Mouse (Mus musculus): Measurements from ENCODE around the gene Nlgn1. TPM values are rescaled to one million over a fixed set of nuclear protein-coding genes. Genes with fewer than 3 reads are reported as not detected.

The Nlgn1 gene
- polyA plus RNA-seq, 1 experiment from 2014 or later, result 0.93 TPM

DNA sequence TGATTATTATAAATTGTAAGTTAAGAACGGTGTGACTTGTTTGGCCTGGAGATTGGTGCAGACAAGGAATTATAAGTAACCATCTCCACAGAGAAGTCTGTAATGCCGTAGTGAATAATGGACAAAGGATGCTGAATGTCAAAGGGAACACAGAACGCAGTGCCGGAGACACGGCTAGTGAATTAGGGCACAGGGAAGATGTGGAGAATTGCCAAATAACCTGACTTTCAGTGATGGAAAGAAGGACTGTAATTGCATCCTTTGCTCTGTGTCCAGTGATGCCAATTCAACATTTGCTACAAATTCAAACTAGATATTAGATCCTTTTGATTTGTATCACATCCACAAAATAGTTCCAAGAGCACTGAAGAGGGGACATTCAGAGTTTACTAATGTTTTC is 415.7 kb downstream of the Nlgn1 start:
- H3K4me2 ChIP-seq (ENCODE audit: low read length), result no peak overlapping the region
- no peak for ATAC-seq (replicated peaks; ENCODE audit: low FRiP score, low read depth)
- no peak overlapping the region for H3K9ac ChIP-seq (ENCODE audit: low read depth, low read length)
- no peaks in the 10 kb centered on the region for H3K4me1 ChIP-seq (replicated peaks; ENCODE audit: insufficient read depth, low read length)
- TF ChIP-seq CTCF (IDR thresholded peaks at IDR 0.05; ENCODE audit: low read depth), result no peak
- WGBS, result 84% methylated on average over 5 of the region's 5 CpGs
- H3K27ac ChIP-seq, result no peak overlapping the region
- no peak overlapping the region for H3K4me3 ChIP-seq (replicated peaks; ENCODE audit: low read depth, low read length)
- H3K36me3 ChIP-seq (ENCODE audit: insufficient read depth, low read length), result no peaks in the 10 kb centered on the region
- DNase-seq (ENCODE audit: low spot score), result no peak
- no peaks in the 10 kb centered on the region for H3K9me3 ChIP-seq (replicated peaks; ENCODE audit: low read length)
- no peaks in the 10 kb centered on the region for H3K27me3 ChIP-seq (ENCODE audit: insufficient read depth, low read length)

DNA sequence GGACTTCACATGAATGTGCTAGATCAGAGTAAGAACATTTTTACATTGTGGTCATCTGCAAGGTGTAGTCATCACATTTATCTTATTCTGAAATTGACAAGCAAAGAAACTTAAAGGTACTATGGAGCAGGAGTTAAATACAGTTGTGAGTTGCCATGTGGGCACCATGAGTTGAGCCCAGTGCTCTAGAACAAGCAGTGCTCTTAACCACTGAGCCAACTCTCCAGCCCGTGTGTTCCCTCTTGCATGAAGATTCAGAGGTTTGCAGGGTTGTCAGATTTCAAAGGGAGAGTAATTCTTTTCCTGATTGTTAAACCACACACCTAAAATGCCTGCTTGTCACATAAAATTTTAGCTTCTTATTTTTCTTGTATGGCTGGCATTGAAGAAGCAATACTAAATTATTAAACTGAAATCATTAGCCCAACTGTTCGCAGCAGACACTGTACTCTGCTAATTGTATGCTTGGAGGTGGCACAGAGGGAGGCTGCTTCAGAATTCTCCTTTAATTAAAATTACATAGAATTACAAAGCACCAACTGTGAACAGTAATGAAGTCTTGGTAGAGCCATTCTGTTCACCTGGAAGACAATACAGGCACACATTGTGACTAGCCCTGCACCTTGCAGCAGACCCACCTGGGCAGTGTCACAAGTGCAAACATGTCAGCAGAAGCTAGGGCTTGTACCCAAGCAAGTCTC is 417.7 kb downstream of the Nlgn1 start:
- Histone ChIP-seq H3K9ac (ENCODE audit: low read depth, low read length) (no peak overlapping the region), H3K9me3 (replicated peaks; ENCODE audit: low read length) (no peaks in the 10 kb centered on the region), H3K4me1 (replicated peaks; ENCODE audit: insufficient read depth, low read length) (no peaks in the 10 kb centered on the region), H3K4me2 (ENCODE audit: low read length) (no peak overlapping the region), H3K27me3 (ENCODE audit: insufficient read depth, low read length) (no peaks in the 10 kb centered on the region), H3K4me3 (replicated peaks; ENCODE audit: low read depth, low read length) (no peak overlapping the region), H3K27ac (no peak overlapping the region), H3K36me3 (ENCODE audit: insufficient read depth, low read length) (no peaks in the 10 kb centered on the region)
- no peak for DNase-seq (ENCODE audit: low spot score)
- no peak for ATAC-seq (replicated peaks; ENCODE audit: low FRiP score, low read depth)
- WGBS, result 60% methylated on average over 2 of the region's 2 CpGs
- no peak for TF ChIP-seq CTCF (IDR thresholded peaks at IDR 0.05; ENCODE audit: low read depth)

DNA sequence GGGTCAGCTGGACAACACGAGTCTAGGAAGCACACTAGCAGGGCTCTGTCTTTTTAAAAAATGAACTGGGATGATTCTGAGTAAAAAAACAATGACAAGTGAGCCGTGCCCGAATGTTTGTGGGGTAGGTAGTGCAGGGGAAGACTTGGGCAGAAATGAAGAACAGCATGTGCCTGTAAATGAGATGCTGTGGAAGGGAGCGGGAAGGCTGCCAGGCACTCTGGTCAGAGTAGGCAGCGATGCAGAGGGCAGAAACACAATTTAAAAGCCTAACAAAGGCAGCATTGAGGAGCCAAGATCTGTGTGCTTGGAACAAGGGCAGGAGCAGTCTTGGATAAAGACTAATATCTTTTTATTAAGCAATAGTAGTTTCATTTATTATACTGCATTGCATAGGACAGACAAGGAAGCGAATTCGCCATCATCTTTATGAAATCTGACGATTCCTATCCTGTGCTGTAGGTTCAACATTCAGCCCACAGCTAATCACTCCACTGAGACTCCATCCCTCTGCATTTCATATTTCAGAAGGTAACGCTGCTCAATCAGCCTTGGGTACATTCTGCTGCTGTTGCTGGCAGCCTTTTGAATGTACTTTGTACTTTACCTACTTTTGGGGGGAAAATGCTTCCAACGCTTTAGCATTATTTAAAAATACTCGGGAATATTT is 429.0 kb downstream of the Nlgn1 start:
- ATAC-seq (replicated peaks; ENCODE audit: low FRiP score, low read depth), result no peak
- Histone ChIP-seq H3K27me3 (ENCODE audit: insufficient read depth, low read length) (no peaks in the 10 kb centered on the region), H3K4me1 (replicated peaks; ENCODE audit: insufficient read depth, low read length) (no peaks in the 10 kb centered on the region), H3K9ac (ENCODE audit: low read depth, low read length) (no peak overlapping the region), H3K9me3 (replicated peaks; ENCODE audit: low read length) (no peaks in the 10 kb centered on the region), H3K4me3 (replicated peaks; ENCODE audit: low read depth, low read length) (no peak overlapping the region), H3K4me2 (ENCODE audit: low read length) (no peak overlapping the region), H3K27ac (no peak overlapping the region), H3K36me3 (ENCODE audit: insufficient read depth, low read length) (no peaks in the 10 kb centered on the region)
- no peak for TF ChIP-seq CTCF (IDR thresholded peaks at IDR 0.05; ENCODE audit: low read depth)
- DNase-seq (ENCODE audit: low spot score), result no peak
- 88% methylated on average over 11 of the region's 11 CpGs for WGBS

DNA sequence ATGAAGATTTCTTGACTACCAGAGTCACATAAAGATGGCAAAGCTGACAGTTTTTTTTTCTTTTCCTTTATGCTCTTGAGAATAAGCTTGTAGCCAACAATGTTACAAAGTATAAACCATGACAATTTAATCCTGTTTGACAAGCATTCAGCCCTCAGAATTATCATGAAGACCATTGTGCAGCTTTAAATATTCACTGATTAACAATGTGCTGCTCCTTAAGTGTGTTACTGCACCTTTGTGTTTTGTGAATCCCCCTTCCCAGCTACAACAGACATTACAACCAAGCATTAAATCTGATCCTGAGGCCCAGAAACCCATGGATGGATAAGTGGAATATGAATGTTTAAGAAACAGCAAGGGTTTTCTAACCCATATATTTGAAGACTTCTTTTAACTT is 434.8 kb downstream of the Nlgn1 start:
- TF ChIP-seq CTCF (IDR thresholded peaks at IDR 0.05; ENCODE audit: low read depth), result no peak

DNA sequence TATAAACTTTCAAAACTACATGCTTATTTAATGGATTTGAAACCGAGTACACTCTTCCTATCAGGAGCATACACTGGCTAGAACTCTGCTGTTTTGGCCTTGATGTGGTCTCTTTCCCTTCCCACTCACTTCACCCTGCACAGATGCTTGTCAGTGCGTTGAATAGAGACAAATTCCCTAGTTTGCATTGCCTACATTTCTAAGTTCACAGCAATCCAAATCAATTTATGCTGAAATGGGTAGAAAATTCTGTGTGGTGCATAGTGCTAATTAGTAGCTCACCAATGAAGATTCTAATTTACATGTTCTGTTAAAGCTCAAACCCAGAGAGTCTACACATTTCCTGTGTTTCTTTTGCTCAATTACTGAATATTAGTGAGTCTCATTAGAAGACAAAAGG is 447.5 kb downstream of the Nlgn1 start:
- no peaks in the 10 kb centered on the region for H3K27me3 ChIP-seq (ENCODE audit: insufficient read depth, low read length)
- no peaks in the 10 kb centered on the region for H3K36me3 ChIP-seq (ENCODE audit: insufficient read depth, low read length)
- no peaks in the 10 kb centered on the region for H3K4me1 ChIP-seq (replicated peaks; ENCODE audit: insufficient read depth, low read length)
- H3K9me3 ChIP-seq (replicated peaks; ENCODE audit: low read length), result no peaks in the 10 kb centered on the region
- no peak overlapping the region for H3K4me2 ChIP-seq (ENCODE audit: low read length)
- no peak overlapping the region for H3K9ac ChIP-seq (ENCODE audit: low read depth, low read length)
- DNase-seq (ENCODE audit: low spot score) (no peak), ATAC-seq (replicated peaks; ENCODE audit: low FRiP score, low read depth) (no peak)
- WGBS, result 75% methylated on average over 2 of the region's 2 CpGs
- H3K27ac ChIP-seq, result no peak overlapping the region
- no peak for TF ChIP-seq CTCF (IDR thresholded peaks at IDR 0.05; ENCODE audit: low read depth)
- no peak overlapping the region for H3K4me3 ChIP-seq (replicated peaks; ENCODE audit: low read depth, low read length)

More for the DNA sequence above, 434.8 kb downstream of the Nlgn1 start:
- Histone ChIP-seq H3K9ac (ENCODE audit: low read depth, low read length) (no peak overlapping the region), H3K36me3 (ENCODE audit: insufficient read depth, low read length) (no peaks in the 10 kb centered on the region), H3K4me1 (replicated peaks; ENCODE audit: insufficient read depth, low read length) (no peaks in the 10 kb centered on the region), H3K27me3 (ENCODE audit: insufficient read depth, low read length) (no peaks in the 10 kb centered on the region), H3K4me2 (ENCODE audit: low read length) (no peak overlapping the region), H3K9me3 (replicated peaks; ENCODE audit: low read length) (no peaks in the 10 kb centered on the region), H3K27ac (no peak overlapping the region), H3K4me3 (replicated peaks; ENCODE audit: low read depth, low read length) (no peak overlapping the region)
- no peak for ATAC-seq (replicated peaks; ENCODE audit: low FRiP score, low read depth)
- no peak for DNase-seq (ENCODE audit: low spot score)

DNA sequence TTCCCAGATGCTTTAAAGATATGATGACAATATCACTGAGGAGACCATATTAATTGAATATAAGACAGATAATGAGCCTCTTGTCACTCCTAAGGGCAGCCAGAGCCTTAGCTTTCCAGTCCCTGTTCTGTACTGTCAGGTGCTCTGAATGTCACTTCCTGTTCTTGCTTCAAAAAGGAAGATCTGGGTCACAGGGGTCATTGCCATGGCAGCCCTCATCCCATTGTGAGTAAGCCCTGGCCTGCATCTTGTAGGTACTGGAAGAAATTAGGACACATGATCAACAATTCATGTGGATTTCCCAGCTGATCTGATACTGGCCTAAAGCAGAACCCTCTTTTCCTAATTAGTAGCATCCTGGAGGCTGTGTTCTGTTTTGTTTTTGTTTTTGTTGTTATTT is 463.1 kb downstream of the Nlgn1 start:
- Histone ChIP-seq H3K36me3 (ENCODE audit: insufficient read depth, low read length) (no peaks in the 10 kb centered on the region), H3K27me3 (ENCODE audit: insufficient read depth, low read length) (no peaks in the 10 kb centered on the region), H3K27ac (no peak overlapping the region), H3K9me3 (replicated peaks; ENCODE audit: low read length) (no peaks in the 10 kb centered on the region), H3K4me2 (ENCODE audit: low read length) (no peak overlapping the region), H3K4me3 (replicated peaks; ENCODE audit: low read depth, low read length) (no peak overlapping the region), H3K4me1 (replicated peaks; ENCODE audit: insufficient read depth, low read length) (no peaks in the 10 kb centered on the region), H3K9ac (ENCODE audit: low read depth, low read length) (no peak overlapping the region)
- TF ChIP-seq CTCF (IDR thresholded peaks at IDR 0.05; ENCODE audit: low read depth), result no peak
- ATAC-seq (replicated peaks; ENCODE audit: low FRiP score, low read depth) (no peak), DNase-seq (ENCODE audit: low spot score) (no peak)

Data from kidney, postnatal 0 days (tissue).